Mouse (Mus musculus) forebrain, embryonic 12.5 days (tissue): ENCODE measurements around the gene Kcnh2. TPM values are rescaled to one million over a fixed set of nuclear protein-coding genes. Genes with fewer than 3 reads are reported as not detected.

Experiments
- ATAC-seq: fragments of 200-750 bp; cut with Nextera tagmentation; 2 replicates; pipeline ENCODE4 v1.8.0; 2017; ENCODE audit warnings: moderate TSS enrichment; ENCODE audit not compliant: low FRiP score
- H3K27ac ChIP-seq: fragments of 300-500 bp; sonication (generic); 2 replicates; pipeline ENCODE4 v1.5.1; 2016; ENCODE audit warnings: mild to moderate bottlenecking
- H3K27me3 ChIP-seq: fragments of 300-500 bp; sonication (generic); 2 replicates; pipeline ENCODE4 v1.6.1; 2016; ENCODE audit warnings: mild to moderate bottlenecking
- H3K36me3 ChIP-seq: fragments of 300-500 bp; sonication (generic); replicated peaks from 2 replicates; pipeline ENCODE4 v1.6.1; 2016; ENCODE audit warnings: mild to moderate bottlenecking
- H3K4me1 ChIP-seq: fragments of 300-500 bp; sonication (generic); 2 replicates; pipeline ENCODE4 v1.6.1; 2016
- H3K4me2 ChIP-seq: fragments of 300-500 bp; sonication (generic); 2 replicates; pipeline ENCODE4 v1.6.1; 2016; ENCODE audit warnings: mild to moderate bottlenecking, moderate library complexity
- H3K4me3 ChIP-seq: fragments of 300-500 bp; sonication (generic); replicated peaks from 2 replicates; pipeline ENCODE4 v1.5.1; 2016; ENCODE audit warnings: mild to moderate bottlenecking
- H3K9ac ChIP-seq: fragments of 300-500 bp; sonication (generic); 2 replicates; pipeline ENCODE4 v1.6.1; 2016; ENCODE audit warnings: mild to moderate bottlenecking
- H3K9me3 ChIP-seq: fragments of 300-500 bp; sonication (generic); 2 replicates; pipeline ENCODE4 v1.6.1; 2016
- WGBS: fragments of 180-500 bp; shearing (Covaris S2); methylation state at CpG from one replicate; pipeline ENCODE4 v1.1.7; 2016; 5-methylcytosine and 5-hydroxymethylcytosine counted together
- polyA plus RNA-seq: library from polyadenylated mRNA; unstranded; fragments of >200 nt; fragmentation: Nextera tagmentation; extraction: Ambion mirVana; gene quantifications from 2 replicates; pipeline ENCODE4 v1.2.1, GENCODE M21; 2016

Kcnh2 gene
- polyA plus RNA-seq, 1 experiment from 2014 or later, result 10.1 TPM

DNA sequence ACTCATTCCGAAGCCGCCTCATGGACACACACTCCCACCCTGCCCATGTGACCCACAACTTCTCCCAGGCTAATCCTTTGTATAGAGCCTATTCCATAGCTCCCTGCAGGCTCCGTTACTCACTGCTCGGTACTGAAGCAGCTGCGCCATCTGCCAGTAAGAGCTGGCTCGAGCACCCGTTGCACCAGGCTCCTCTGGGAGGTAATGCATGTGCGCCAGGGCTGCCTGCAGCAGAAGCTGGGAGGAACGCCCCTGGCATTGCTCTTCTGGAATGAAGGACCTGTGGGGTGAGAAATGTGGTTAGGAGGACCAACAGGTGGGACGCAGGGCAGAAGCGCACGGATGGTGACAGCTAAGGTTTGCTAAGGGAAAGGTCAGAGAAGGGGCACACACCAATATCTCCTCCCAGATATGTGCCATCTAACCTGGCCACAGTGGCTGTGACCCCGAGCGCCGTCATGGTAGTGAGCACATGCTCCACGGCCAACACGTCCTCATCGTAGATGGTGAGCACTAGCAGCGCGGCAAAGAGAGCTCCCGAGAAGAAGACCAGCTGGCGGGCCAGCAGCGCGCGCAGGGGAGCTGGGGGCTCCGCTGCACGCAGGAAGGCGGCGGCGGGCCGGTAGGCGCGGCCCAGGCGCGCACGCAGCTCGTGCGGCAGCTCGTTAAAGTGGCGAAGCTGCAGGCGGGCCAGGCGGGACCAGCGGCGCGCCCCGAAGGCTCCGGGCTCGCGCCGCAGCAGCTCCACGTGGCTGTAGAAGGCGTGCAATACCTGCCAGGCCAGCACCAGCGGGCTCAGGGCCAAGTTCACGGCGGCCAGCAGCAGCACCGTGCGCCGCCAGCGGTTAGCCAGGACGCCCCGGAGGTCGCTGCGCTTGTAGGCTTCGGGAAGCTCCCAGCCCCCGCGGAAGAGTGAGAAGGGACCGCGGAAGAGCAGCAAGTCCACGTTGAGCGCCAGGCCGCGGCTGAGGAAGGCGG lies 36.1 kb upstream of the Kcnh2 start:
- peak overlapping the region; percentile 54 for H3K9ac ChIP-seq
- no peaks in the 10 kb centered on the region for H3K36me3 ChIP-seq
- peaks cover 70% of the 10 kb centered on the region for H3K27me3 ChIP-seq
- H3K27ac ChIP-seq, result 0 out of 2 replicates have a peak overlapping the region, but pooled peaks have one; percentile 25
- peak overlapping the region; percentile 46 for H3K4me3 ChIP-seq
- WGBS, result under 1% methylated on average over 70 of the region's 73 CpGs
- H3K9me3 ChIP-seq, result no peaks in the 10 kb centered on the region
- peak; percentile 51; the same call in 1 of the 2 replicates for ATAC-seq
- H3K4me1 ChIP-seq, result peaks cover 30% of the 10 kb centered on the region
- H3K4me2 ChIP-seq, result peak overlapping the region; percentile 94

DNA sequence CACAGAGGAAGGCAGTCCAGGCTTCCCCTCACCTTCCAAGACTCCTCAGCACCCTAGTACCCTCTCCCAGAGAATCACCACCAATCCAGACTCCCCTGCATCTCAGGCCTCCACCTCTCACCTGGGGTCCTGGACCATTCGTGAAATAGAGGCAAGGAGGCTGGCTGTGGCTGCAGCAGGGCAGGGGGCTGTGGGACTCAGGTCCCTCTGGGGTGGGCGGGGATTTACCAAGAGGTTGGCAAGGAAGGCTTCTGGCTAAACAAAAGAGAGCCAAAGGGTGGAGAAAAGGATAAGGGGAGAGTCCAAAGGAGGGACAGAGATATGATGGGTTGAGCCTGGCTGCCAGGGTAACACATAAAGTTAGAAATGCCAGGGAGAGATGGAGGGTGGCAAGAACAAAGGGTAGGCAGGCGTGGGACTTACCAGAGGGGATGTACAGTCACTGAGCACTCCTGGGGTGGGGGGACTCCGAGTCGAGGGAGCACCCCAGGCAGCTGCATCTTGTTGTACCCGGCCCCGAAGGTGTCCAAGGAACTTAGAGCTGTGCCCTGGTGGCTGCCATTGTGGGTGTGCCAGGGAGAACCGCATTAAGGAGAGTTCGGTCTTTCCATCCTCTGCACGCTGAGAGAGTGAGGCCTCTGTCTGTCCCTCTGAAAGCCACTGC lies 34.6 kb upstream of the Kcnh2 start:
- ATAC-seq, result no peak

DNA sequence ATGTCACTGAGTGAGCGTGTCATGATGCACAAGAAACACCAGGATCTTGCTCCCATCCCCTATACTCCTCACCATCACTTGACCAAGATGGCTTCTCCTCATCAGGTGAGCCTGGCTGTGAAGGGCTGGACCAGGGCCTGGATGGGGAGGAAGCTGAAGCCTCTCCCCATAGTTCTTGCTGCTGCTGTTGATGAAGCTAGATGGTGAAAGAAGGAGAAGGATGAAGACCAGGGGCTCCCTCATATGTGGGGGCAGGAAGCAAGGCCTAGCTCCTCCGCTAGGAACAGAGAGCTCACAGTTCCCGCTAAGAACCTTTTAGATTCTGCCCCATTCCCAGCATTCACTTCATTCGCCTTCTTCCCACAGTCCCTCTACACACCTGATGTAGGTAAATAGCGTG lies 34.0 kb upstream of the Kcnh2 start:
- Histone ChIP-seq H3K9ac (no peak overlapping the region), H3K27me3 (peaks cover 60% of the 10 kb centered on the region), H3K4me1 (peaks cover 30% of the 10 kb centered on the region), H3K36me3 (no peaks in the 10 kb centered on the region), H3K4me3 (no peak overlapping the region), H3K9me3 (no peaks in the 10 kb centered on the region), H3K4me2 (no peak overlapping the region), H3K27ac (no peak overlapping the region)
- no peak for ATAC-seq
- WGBS, result 90% methylated on average over 5 of the region's 5 CpGs

More for the DNA sequence above, 34.6 kb upstream of the Kcnh2 start:
- no peak overlapping the region for H3K27ac ChIP-seq
- no peak overlapping the region for H3K9ac ChIP-seq
- peaks cover 65% of the 10 kb centered on the region for H3K27me3 ChIP-seq
- no peak overlapping the region for H3K4me3 ChIP-seq
- no peaks in the 10 kb centered on the region for H3K9me3 ChIP-seq
- WGBS, result 82% methylated on average over 10 of the region's 10 CpGs
- H3K4me1 ChIP-seq, result peaks cover 30% of the 10 kb centered on the region
- no peaks in the 10 kb centered on the region for H3K36me3 ChIP-seq
- no peak overlapping the region for H3K4me2 ChIP-seq

DNA sequence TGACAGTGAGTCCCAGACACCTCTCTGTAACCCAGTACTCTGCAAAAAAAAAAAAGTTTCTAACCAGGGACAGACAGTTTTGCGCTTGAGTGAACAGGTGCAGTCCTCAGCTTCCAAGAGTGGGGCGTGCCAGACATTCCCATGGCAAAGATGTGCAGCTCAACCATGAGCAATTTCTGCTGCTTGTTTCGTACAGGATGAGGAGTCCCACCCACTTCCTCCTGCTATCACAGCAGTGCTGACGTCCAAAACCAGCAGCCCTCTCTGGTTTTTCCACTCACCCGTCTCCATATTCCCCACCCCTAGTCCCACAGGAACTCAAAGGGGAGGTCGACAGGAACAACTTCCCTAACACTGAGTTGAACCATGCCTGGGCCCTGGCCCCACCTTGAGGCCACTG lies 33.0 kb upstream of the Kcnh2 start:
- Histone ChIP-seq H3K9ac (no peak overlapping the region), H3K9me3 (no peaks in the 10 kb centered on the region), H3K27me3 (peaks cover 51% of the 10 kb centered on the region), H3K4me1 (peaks cover 30% of the 10 kb centered on the region), H3K4me2 (no peak overlapping the region), H3K36me3 (no peaks in the 10 kb centered on the region), H3K4me3 (no peak overlapping the region), H3K27ac (no peak overlapping the region)
- ATAC-seq, result no peak
- WGBS, result 75% methylated on average over 6 of the region's 6 CpGs

DNA sequence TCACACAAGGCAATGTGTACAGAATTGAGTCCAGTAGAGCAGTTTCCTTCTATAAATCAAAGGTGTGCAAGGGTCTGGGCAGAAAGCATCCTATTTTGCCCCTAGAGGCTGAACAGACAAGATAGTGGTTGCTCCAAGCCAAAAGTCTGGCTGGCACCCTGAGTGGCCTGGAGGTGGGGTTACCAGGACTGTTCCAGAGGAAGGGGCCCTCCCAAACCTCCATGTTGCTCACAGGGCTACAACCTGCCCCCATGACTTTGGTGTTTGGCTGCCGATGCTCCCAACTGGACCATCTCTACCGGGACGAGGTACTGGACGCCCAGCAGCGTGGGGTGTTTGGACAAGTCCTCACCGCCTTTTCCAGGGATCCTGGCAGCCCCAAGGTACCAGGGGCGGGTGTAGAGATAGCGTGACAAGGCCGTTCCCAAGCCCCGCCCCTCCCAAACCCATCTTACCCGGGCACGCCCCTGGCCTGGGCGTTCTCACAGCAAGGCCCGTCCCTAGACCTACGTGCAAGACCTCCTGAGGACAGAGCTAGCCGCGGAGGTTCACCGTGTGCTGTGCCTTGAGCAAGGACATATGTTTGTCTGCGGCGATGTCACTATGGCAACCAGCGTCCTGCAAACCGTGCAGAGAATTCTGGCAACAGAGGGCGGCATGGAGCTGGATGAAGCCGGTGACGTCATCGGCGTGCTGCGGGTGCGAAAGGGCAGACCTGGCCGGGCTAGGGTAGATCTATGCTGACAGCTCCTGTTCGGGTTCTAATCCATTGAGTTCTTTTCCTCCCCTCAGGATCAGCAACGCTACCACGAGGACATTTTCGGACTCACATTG lies 31.8 kb upstream of the Kcnh2 start:
- Histone ChIP-seq H3K9me3 (no peaks in the 10 kb centered on the region), H3K4me1 (peaks cover 28% of the 10 kb centered on the region), H3K4me2 (peak overlapping the region; percentile 71), H3K36me3 (no peaks in the 10 kb centered on the region), H3K27ac (peak overlapping the region; percentile 46; the same call in 1 of the 2 replicates), H3K4me3 (peak overlapping the region; percentile 53), H3K27me3 (peaks cover 40% of the 10 kb centered on the region), H3K9ac (peak overlapping the region; percentile 51)
- ATAC-seq, result peak; percentile 88
- under 1% methylated on average over 34 of the region's 34 CpGs for WGBS

DNA sequence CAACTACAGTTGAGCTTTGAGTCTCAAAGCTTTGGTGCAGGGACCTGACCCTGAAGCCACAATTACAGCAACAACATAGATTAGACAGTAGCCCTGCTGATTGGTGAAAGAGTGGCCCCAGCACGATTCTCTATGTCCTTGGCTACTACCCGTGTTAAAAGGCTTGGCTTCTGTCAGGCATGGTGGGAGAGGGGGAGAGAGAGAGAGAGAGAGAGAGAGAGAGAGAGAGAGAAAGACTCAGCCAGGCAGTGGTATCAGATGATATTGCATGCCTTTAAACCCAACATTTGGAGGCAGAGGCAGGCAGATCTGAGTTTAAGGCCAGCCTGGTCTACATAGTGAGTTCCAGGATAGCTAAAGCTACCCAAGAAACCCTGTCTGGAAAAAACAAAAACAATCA lies 30.6 kb upstream of the Kcnh2 start:
- H3K27me3 ChIP-seq, result peaks cover 27% of the 10 kb centered on the region
- H3K4me3 ChIP-seq, result no peak overlapping the region
- H3K4me1 ChIP-seq, result peaks cover 15% of the 10 kb centered on the region
- H3K27ac ChIP-seq, result no peak overlapping the region
- WGBS, result 61% methylated on average over 2 of the region's 2 CpGs
- ATAC-seq, result no peak
- H3K36me3 ChIP-seq, result no peaks in the 10 kb centered on the region
- no peak overlapping the region for H3K4me2 ChIP-seq
- no peaks in the 10 kb centered on the region for H3K9me3 ChIP-seq
- H3K9ac ChIP-seq, result no peak overlapping the region

DNA sequence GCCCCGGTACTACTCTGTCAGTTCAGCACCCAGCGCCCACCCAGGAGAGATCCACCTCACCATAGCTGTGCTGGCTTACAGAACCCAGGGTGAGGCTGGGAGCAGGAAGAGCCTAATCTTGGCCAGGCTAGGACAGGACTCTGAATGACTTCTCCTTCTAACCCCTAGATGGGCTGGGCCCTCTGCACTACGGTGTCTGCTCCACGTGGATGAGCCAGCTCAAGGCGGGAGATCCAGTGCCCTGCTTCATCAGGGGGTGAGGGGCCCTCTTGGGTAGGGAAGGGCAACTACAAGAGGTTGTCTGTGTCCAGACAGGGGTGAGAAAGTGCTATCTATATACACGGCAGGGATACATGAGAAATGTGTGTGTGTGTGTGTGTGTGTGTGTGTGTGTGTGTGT lies 30.1 kb upstream of the Kcnh2 start:
- no peak overlapping the region for H3K4me2 ChIP-seq
- no peaks in the 10 kb centered on the region for H3K9me3 ChIP-seq
- no peak overlapping the region for H3K4me3 ChIP-seq
- H3K36me3 ChIP-seq, result no peaks in the 10 kb centered on the region
- H3K9ac ChIP-seq, result no peak overlapping the region
- ATAC-seq, result no peak
- peaks cover 22% of the 10 kb centered on the region for H3K27me3 ChIP-seq
- H3K27ac ChIP-seq, result no peak overlapping the region
- 70% methylated on average over 6 of the region's 6 CpGs for WGBS
- H3K4me1 ChIP-seq, result peaks cover 10% of the 10 kb centered on the region

DNA sequence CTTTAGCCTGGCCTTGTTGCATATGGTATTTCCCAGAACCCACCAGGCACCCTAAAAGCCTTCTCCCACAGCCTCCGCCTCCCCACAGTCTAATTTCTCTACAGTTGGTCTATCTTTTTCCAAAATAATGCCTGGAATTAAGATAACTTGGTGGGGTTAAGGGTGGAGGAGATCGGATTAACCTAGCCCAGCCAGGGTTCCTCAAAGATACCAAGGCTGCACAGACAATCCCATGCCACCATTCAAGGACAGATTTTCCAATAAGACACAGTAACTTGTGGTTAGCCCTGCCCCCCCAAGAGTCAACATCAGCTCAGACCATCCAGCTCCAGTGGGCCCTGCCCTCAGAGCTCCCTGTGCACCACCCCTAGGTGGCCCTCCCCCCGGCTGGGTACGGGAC lies 29.1 kb upstream of the Kcnh2 start:
- Histone ChIP-seq H3K4me1 (peaks cover 10% of the 10 kb centered on the region), H3K9ac (no peak overlapping the region), H3K27ac (no peak overlapping the region), H3K27me3 (peaks cover 12% of the 10 kb centered on the region), H3K9me3 (no peaks in the 10 kb centered on the region), H3K36me3 (no peaks in the 10 kb centered on the region), H3K4me3 (no peak overlapping the region), H3K4me2 (no peak overlapping the region)
- WGBS, result 95% methylated on average over 4 of the region's 4 CpGs
- no peak for ATAC-seq

DNA sequence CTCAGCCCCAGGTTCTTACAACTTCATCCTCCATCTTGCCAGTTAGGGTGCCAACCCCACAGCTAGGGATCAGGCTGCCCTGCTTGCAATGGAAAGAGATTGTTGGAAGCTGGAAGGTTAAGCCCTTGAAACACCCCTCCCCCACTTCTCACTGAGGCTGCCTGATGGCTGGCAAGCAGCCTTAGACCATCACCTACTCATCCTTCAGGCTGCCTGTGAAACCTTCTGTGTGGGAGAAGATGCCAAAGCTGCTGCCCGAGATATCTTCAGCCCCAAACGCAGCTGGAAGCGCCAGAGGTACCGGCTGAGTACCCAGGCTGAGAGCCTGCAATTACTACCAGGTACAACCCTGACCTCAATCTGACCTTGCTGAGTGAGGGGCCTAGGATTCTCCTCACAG lies 28.1 kb upstream of the Kcnh2 start:
- Histone ChIP-seq H3K9me3 (no peaks in the 10 kb centered on the region), H3K4me3 (no peak overlapping the region), H3K27ac (no peak overlapping the region), H3K27me3 (peaks cover 2% of the 10 kb centered on the region; the same call in 1 of the 2 replicates), H3K4me2 (no peak overlapping the region), H3K4me1 (peaks cover 10% of the 10 kb centered on the region), H3K36me3 (no peaks in the 10 kb centered on the region), H3K9ac (no peak overlapping the region)
- 90% methylated on average over 4 of the region's 4 CpGs for WGBS
- ATAC-seq, result no peak

DNA sequence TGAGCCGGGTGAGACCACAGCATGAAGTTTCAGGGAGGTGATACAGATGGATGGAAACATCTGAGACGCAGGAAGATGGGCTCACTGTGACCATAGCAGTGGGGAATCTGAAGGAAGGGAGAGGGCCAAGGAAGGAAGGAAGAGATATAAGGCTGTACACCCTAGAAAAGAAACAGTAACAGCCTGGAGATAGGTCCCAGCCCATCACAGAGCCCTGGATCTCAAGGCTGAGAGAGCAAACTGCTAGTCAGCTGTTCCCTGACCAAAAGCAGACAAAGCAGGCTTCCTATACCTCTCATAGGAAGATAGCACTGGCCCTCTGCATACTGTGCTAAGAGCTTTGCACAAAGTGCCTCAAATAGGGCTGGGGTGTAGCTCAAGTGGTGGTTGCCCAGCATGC lies 27.3 kb upstream of the Kcnh2 start:
- no peak overlapping the region for H3K27ac ChIP-seq

DNA sequence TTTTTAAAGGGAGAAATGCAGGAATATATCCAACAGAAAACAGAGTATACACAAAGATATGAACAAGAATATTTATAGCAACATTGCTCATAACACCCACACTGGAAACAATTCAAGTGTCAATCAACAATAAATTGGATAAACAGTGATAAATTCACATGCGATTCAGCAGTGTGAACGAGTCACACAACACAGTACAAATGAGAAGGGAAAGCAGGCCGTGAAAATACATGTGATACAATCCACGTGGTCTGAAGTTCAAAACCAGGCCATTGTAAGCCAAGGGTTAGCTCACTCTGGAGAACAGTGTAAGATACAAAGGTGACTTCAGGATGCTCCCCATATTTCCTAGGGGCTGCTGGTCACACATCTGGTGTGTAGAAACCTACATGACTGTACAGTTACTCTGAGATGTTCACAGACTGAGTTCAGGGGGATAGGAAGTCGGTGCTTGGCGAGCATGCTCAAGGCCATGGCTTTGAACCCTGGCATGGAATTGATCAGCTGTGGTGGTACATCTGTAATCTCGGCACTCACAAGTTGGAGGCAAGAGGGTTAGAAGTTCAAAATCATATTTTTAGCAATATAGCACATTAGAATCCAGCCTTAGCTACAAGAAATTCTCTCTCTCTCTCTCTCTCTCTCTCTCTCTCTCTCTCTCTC lies 23.4 kb upstream of the Kcnh2 start:
- no peak for ATAC-seq
- Histone ChIP-seq H3K36me3 (no peaks in the 10 kb centered on the region), H3K9ac (no peak overlapping the region), H3K9me3 (no peaks in the 10 kb centered on the region), H3K4me2 (no peak overlapping the region), H3K4me3 (no peak overlapping the region), H3K27me3 (no peaks in the 10 kb centered on the region; the same call in 1 of the 2 replicates), H3K27ac (no peak overlapping the region), H3K4me1 (peaks cover 6% of the 10 kb centered on the region)
- 82% methylated on average over 7 of the region's 7 CpGs for WGBS

More for the DNA sequence above, 27.3 kb upstream of the Kcnh2 start:
- Histone ChIP-seq H3K36me3 (no peaks in the 10 kb centered on the region), H3K27me3 (no peaks in the 10 kb centered on the region; the same call in 1 of the 2 replicates), H3K4me1 (peaks cover 11% of the 10 kb centered on the region), H3K9me3 (no peaks in the 10 kb centered on the region), H3K4me3 (no peak overlapping the region), H3K9ac (no peak overlapping the region), H3K4me2 (no peak overlapping the region)
- ATAC-seq, result no peak
- WGBS, result 80% methylated on average over 2 of the region's 2 CpGs
